Mouse (Mus musculus): ENCODE data around the gene Ptpn7. TPM values are rescaled to one million over a fixed set of nuclear protein-coding genes. Genes with fewer than 3 reads are reported as not detected.

Ptpn7 gene
- 2.6 TPM for polyA plus RNA-seq (2014; fragmentation: Illumina TruSeq; extraction: RNeasy Lipid Tissue Mini Kit (QIAGEN cat#74804); ENCODE audit: insufficient read depth, low read depth, low replicate concordance)

GRCm38 (mm10) chr1:135132473-135132872 lies at the start of gene Ptpn7:
Gene Ptpn7 (plus strand): TSS chr1:135132700.

DNA sequence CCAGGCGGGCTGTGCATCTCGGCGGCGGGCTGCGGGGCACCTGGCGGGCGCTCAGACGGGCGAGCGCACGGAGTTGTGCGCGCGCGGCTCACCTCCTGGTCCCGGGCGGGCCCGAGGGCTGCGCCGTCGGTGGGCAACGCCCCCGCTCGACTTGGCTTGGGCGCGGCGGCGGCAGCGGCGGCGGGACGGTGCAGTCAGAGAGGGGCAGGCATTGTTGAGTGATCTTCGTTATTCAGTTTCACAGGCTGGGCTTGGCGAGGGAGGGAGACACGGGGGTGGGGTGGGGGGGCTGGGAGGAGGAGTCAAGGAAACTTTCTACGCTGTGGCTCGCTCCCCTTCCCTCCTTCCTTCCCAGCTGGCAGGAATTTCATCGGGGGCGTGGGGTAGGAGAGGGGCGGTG lies 27.4 kb upstream of the Ptpn7 start, which contains the start of gene Lgr6:
TSS of gene Lgr6 (minus strand) at position 153 of the 400 bp plus-strand sequence.

GRCm38 (mm10) chr1:135146077-135146945 lies 13.8 kb downstream of the Ptpn7 start, which contains the start of gene Arl8a:
Gene Arl8a (plus strand): TSS chr1:135146824.

DNA sequence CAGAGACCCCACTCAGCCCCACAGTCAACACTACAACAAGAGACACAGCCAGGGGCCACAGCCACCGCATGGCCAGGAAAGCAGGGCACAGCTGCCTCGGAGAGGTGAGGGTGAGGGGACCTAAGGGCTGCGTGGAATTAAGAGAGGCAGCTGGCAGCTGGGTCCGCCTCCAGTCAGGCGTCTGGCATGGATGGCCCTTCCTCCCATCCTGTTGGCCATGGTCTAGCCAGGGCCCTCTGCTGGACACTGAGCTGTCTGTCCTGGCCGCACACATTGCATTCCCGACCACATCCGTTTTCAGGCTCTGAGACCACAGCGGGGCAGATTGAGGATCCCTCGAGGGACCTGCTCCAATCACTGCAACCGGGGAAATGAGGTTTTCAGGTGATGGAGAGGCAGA lies 34.9 kb downstream of the Ptpn7 start, which contains the start of gene Gpr37l1:
TSS of gene Gpr37l1 (minus strand) at position 247 of the 400 bp plus-strand sequence.

Other genes starting within 250 kb of the Ptpn7 start
- gene Ppp1r12b, start 176.8 kb upstream of the Ptpn7 start, polyA plus RNA-seq (2014; fragmentation: Illumina TruSeq; extraction: RNeasy Lipid Tissue Mini Kit (QIAGEN cat#74804); ENCODE audit: insufficient read depth, low read depth, low replicate concordance): 7.1 TPM
- 1.4 TPM for gene Ube2t, start 170.1 kb upstream of the Ptpn7 start, polyA plus RNA-seq (2014; fragmentation: Illumina TruSeq; extraction: RNeasy Lipid Tissue Mini Kit (QIAGEN cat#74804); ENCODE audit: insufficient read depth, low read depth, low replicate concordance)
- gene Lgr6, start 27.4 kb upstream of the Ptpn7 start, polyA plus RNA-seq (2014; fragmentation: Illumina TruSeq; extraction: RNeasy Lipid Tissue Mini Kit (QIAGEN cat#74804); ENCODE audit: insufficient read depth, low read depth, low replicate concordance): 2.3 TPM
- 42.2 TPM for gene Arl8a, start 14.1 kb downstream of the Ptpn7 start, polyA plus RNA-seq (2014; fragmentation: Illumina TruSeq; extraction: RNeasy Lipid Tissue Mini Kit (QIAGEN cat#74804); ENCODE audit: insufficient read depth, low read depth, low replicate concordance)
- gene Gpr37l1, start 35.0 kb downstream of the Ptpn7 start, polyA plus RNA-seq (2014; fragmentation: Illumina TruSeq; extraction: RNeasy Lipid Tissue Mini Kit (QIAGEN cat#74804); ENCODE audit: insufficient read depth, low read depth, low replicate concordance): 0.27 TPM
- gene Elf3, start 125.9 kb downstream of the Ptpn7 start, polyA plus RNA-seq (2014; fragmentation: Illumina TruSeq; extraction: RNeasy Lipid Tissue Mini Kit (QIAGEN cat#74804); ENCODE audit: insufficient read depth, low read depth, low replicate concordance): 18.8 TPM
- 43.3 TPM for gene Rnpep, start 151.4 kb downstream of the Ptpn7 start, polyA plus RNA-seq (2014; fragmentation: Illumina TruSeq; extraction: RNeasy Lipid Tissue Mini Kit (QIAGEN cat#74804); ENCODE audit: insufficient read depth, low read depth, low replicate concordance)
- gene Timm17a, start 181.1 kb downstream of the Ptpn7 start, polyA plus RNA-seq (2014; fragmentation: Illumina TruSeq; extraction: RNeasy Lipid Tissue Mini Kit (QIAGEN cat#74804); ENCODE audit: insufficient read depth, low read depth, low replicate concordance): 64.8 TPM
- 7.1 TPM for gene Lmod1, start 192.1 kb downstream of the Ptpn7 start, polyA plus RNA-seq (2014; fragmentation: Illumina TruSeq; extraction: RNeasy Lipid Tissue Mini Kit (QIAGEN cat#74804); ENCODE audit: insufficient read depth, low read depth, low replicate concordance)
- 5.9 TPM for gene Shisa4, start 242.5 kb downstream of the Ptpn7 start, polyA plus RNA-seq (2014; fragmentation: Illumina TruSeq; extraction: RNeasy Lipid Tissue Mini Kit (QIAGEN cat#74804); ENCODE audit: insufficient read depth, low read depth, low replicate concordance)

Data from lung, adult 10 weeks (tissue).